Mouse (Mus musculus) heart, postnatal 0 days (tissue): ENCODE results near the gene Tcerg1l.

ENCODE experiments used
- CTCF ChIP-seq: IDR thresholded peaks from 2 replicates; pipeline ENCODE4 v1.5.1; 2016; ENCODE audit warnings: antibody characterized with exemption, control low read depth, low read depth
- EP300 ChIP-seq: IDR thresholded peaks from 2 replicates; pipeline ENCODE4 v1.6.1; 2016; ENCODE audit warnings: antibody characterized with exemption, low read depth

GRCm38 (mm10) chr7:138275263-138275662 lies 122.3 kb downstream of the Tcerg1l start:
- TF ChIP-seq CTCF (no peak), EP300 (no peak)
